Mouse (Mus musculus) gastrocnemius, adult 8-10 months (tissue): Measurements from ENCODE around the gene Pgm2l1. TPM values are rescaled to one million over a fixed set of nuclear protein-coding genes. Genes with fewer than 3 reads are reported as not detected.

Source experiments
- DNase-seq, 2 experiments: peaks; one replicate each; pipeline ENCODE4 v3.0.0; 2022; ENCODE audit warnings: low spot score in 2 of 2
- total RNA-seq, 4 experiments: library from RNA; stranded (reverse); gene quantifications; 2 replicates each; pipeline ENCODE4 v1.2.4; 2022

Gene Pgm2l1
- total RNA-seq, 4 experiments from 2014 or later: 22.7 to 24.6 (median 24.0) TPM

- DNase-seq: no peak
Measured at GRCm38 (mm10) chr7:100293546-100293945, 66.4 kb downstream of the Pgm2l1 start.

GRCm38 (mm10) chr7:100295745-100296144 lies 68.6 kb downstream of the Pgm2l1 start:
- no peak for DNase-seq

- no peak for DNase-seq
Measured at GRCm38 (mm10) chr7:100296699-100297098, 69.5 kb downstream of the Pgm2l1 start.

GRCm38 (mm10) chr7:100298861-100299510 lies 71.8 kb downstream of the Pgm2l1 start:
- no peak for DNase-seq

GRCm38 (mm10) chr7:100301390-100301789 lies 74.2 kb downstream of the Pgm2l1 start:
- DNase-seq: no peak

GRCm38 (mm10) chr7:100302316-100302715 lies 75.1 kb downstream of the Pgm2l1 start:
- no peak for DNase-seq

GRCm38 (mm10) chr7:100305894-100306293 lies 78.7 kb downstream of the Pgm2l1 start:
- DNase-seq: no peak

GRCm38 (mm10) chr7:100307872-100308653 lies 80.9 kb downstream of the Pgm2l1 start:
- DNase-seq: no peak

GRCm38 (mm10) chr7:100309216-100309615 lies 82.0 kb downstream of the Pgm2l1 start:
- DNase-seq: no peak

GRCm38 (mm10) chr7:100309679-100310078 lies 82.5 kb downstream of the Pgm2l1 start:
- DNase-seq: no peak

- DNase-seq: no peak
Measured at GRCm38 (mm10) chr7:100310290-100310689, 83.1 kb downstream of the Pgm2l1 start.

- DNase-seq: no peak
Measured at GRCm38 (mm10) chr7:100312716-100313115, 85.5 kb downstream of the Pgm2l1 start.

GRCm38 (mm10) chr7:100316924-100317323 lies 89.7 kb downstream of the Pgm2l1 start:
- DNase-seq: no peak

GRCm38 (mm10) chr7:100317534-100317933 lies 90.3 kb downstream of the Pgm2l1 start:
- DNase-seq: no peak

- DNase-seq: no peak
Measured at GRCm38 (mm10) chr7:100323721-100324120, 96.5 kb downstream of the Pgm2l1 start.

- DNase-seq: no peak
Measured at GRCm38 (mm10) chr7:100325482-100325881, 98.3 kb downstream of the Pgm2l1 start.

GRCm38 (mm10) chr7:100327514-100327913 lies 100.3 kb downstream of the Pgm2l1 start:
- no peak for DNase-seq

Other genes starting within 250 kb of the Pgm2l1 start
- gene Rnf169, start 246.9 kb upstream of the Pgm2l1 start, total RNA-seq: 1 to 10 TPM; 5.3 to 6.3 (median 5.5) TPM
- 1 to 10 TPM; 1.0 to 1.5 (median 1.2) TPM for gene Chrdl2, start 221.2 kb upstream of the Pgm2l1 start, total RNA-seq
- 1 to 10 TPM; 4.2 to 6.6 (median 5.0) TPM for gene Pold3, start 105.8 kb upstream of the Pgm2l1 start, total RNA-seq
- 1 to 10 TPM; 4.1 to 5.6 (median 4.5) TPM for gene Lipt2, start 68.1 kb upstream of the Pgm2l1 start, total RNA-seq
- gene Kcne3, start 50.9 kb upstream of the Pgm2l1 start, total RNA-seq: 1 to 10 TPM in 1 of 4 experiments, under 1 TPM in 2, not detected in 1; 0.29 to 1.0 (median 0.89) TPM
- gene P4ha3, start 58.1 kb downstream of the Pgm2l1 start, total RNA-seq: under 1 TPM in 1 of 4 experiments, not detected in 3; 0.12 TPM
- gene C2cd3, start 144.8 kb downstream of the Pgm2l1 start, total RNA-seq: 1 to 10 TPM; 5.2 to 5.8 (median 5.5) TPM
- gene Ppme1, start 144.9 kb downstream of the Pgm2l1 start, total RNA-seq: 10 to 100 TPM; 20.4 to 30.2 (median 24.2) TPM
- gene Ucp3, start 245.6 kb downstream of the Pgm2l1 start, total RNA-seq: 100 to 1,000 TPM in 2 of 4 experiments, 10 to 100 TPM in 2; 88.7 to 109 (median 102) TPM